Mouse (Mus musculus) MEL (cell line): ENCODE measurements around the gene Rai2. TPM values are rescaled to one million over a fixed set of nuclear protein-coding genes. Genes with fewer than 3 reads are reported as not detected.

Experiments used
- DNase-seq: peaks from one replicate; pipeline ENCODE4 v3.0.0; 2011; ENCODE audit warnings: low read depth, low spot score
- H3K27ac ChIP-seq: 2 replicates; pipeline ENCODE4 v1.5.1; 2012; ENCODE audit warnings: low read depth, mild to moderate bottlenecking, control low read depth, low read length, moderate library complexity; ENCODE audit not compliant: control insufficient read depth
- H3K27me3 ChIP-seq, 2 experiments: fragments of 150-350 bp in 1 of 2; sonication (generic) in 1 of 2; 2 replicates each; pipeline ENCODE4 v1.6.1; 2012; ENCODE audit warnings: low read length in 2 of 2, mild to moderate bottlenecking in 2 of 2, improper control_type of control experiment in 1 of 2, moderate library complexity in 1 of 2; ENCODE audit not compliant: insufficient read depth in 2 of 2, control insufficient read depth in 1 of 2
- H3K36me3 ChIP-seq, 2 experiments: 2 replicates each; pipeline ENCODE4 v1.6.1; 2012 to 2014; ENCODE audit warnings: low read length in 2 of 2, improper control_type of control experiment in 1 of 2, inconsistent platforms in 1 of 2, mild to moderate bottlenecking in 1 of 2; ENCODE audit not compliant: insufficient read depth in 2 of 2, control insufficient read depth in 1 of 2
- H3K4me1 ChIP-seq, 2 experiments: fragments of 150-350 bp in 1 of 2; sonication (generic) in 1 of 2; 2 replicates each; pipeline ENCODE4 v1.6.1; 2012; ENCODE audit warnings: low read length in 2 of 2, improper control_type of control experiment in 1 of 2, mild to moderate bottlenecking in 1 of 2; ENCODE audit not compliant: insufficient read depth in 2 of 2, control insufficient read depth in 1 of 2
- H3K4me3 ChIP-seq, 2 experiments: fragments of 150-350 bp in 1 of 2; sonication (generic) in 1 of 2; 2 replicates each; pipeline ENCODE4 v1.5.1; 2012; ENCODE audit warnings: low read depth in 2 of 2, low read length in 2 of 2, mild to moderate bottlenecking in 2 of 2, moderate library complexity in 2 of 2, control low read depth in 1 of 2, improper control_type of control experiment in 1 of 2; ENCODE audit not compliant: control insufficient read depth in 1 of 2, insufficient read depth in 1 of 2
- H3K79me2 ChIP-seq: 2 replicates; pipeline ENCODE4 v1.6.1; 2012; ENCODE audit warnings: mild to moderate bottlenecking, low read length, moderate library complexity; ENCODE audit not compliant: control insufficient read depth, poor library complexity, insufficient read depth
- H3K9ac ChIP-seq: 2 replicates; pipeline ENCODE4 v1.6.1; 2012; ENCODE audit warnings: low read depth, mild to moderate bottlenecking, control low read depth, low read length, moderate library complexity; ENCODE audit not compliant: control insufficient read depth, poor library complexity, severe bottlenecking
- H3K9me3 ChIP-seq: fragments of 150-350 bp; sonication (generic); replicated peaks from 2 replicates; pipeline ENCODE4 v1.6.1; 2012; ENCODE audit warnings: mild to moderate bottlenecking, low read length, improper control_type of control experiment, moderate library complexity; ENCODE audit not compliant: insufficient read depth
- E2F4 ChIP-seq: IDR thresholded peaks from 2 replicates; pipeline ENCODE4 v1.6.1; 2011; ENCODE audit warnings: low read depth, low read length, improper control_type of control experiment, borderline replicate concordance
- GATA1 ChIP-seq: IDR thresholded peaks from 2 replicates; pipeline ENCODE4 v1.6.1; 2011; ENCODE audit warnings: low read depth, low read length, improper control_type of control experiment
- JUND ChIP-seq: IDR thresholded peaks from 2 replicates; pipeline ENCODE4 v1.6.1; 2011; ENCODE audit warnings: low read depth, mild to moderate bottlenecking, improper control_type of control experiment, low read length
- MAZ ChIP-seq: IDR thresholded peaks from 2 replicates; pipeline ENCODE4 v1.6.1; 2012; ENCODE audit warnings: low read depth, mild to moderate bottlenecking, inconsistent platforms, low read length, improper control_type of control experiment
- MEF2A ChIP-seq: IDR thresholded peaks from 2 replicates; pipeline ENCODE4 v1.6.1; 2014; ENCODE audit warnings: low read depth, mild to moderate bottlenecking, inconsistent platforms, low read length, improper control_type of control experiment; ENCODE audit not compliant: poor library complexity, insufficient replicate concordance, severe bottlenecking; ENCODE audit errors: extremely low read depth
- MXI1 ChIP-seq: IDR thresholded peaks from 2 replicates; pipeline ENCODE4 v1.6.1; 2011; ENCODE audit warnings: mild to moderate bottlenecking, low read depth, low read length, improper control_type of control experiment
- MYB ChIP-seq: IDR thresholded peaks from 2 replicates; pipeline ENCODE4 v1.6.1; 2011; ENCODE audit warnings: mild to moderate bottlenecking, low read depth, low read length, improper control_type of control experiment
- NELFE ChIP-seq: IDR thresholded peaks from 2 replicates; pipeline ENCODE4 v1.6.1; 2011; ENCODE audit warnings: low read depth, low read length, improper control_type of control experiment
- NRF1 ChIP-seq: IDR thresholded peaks from 2 replicates; pipeline ENCODE4 v1.6.1; 2014; ENCODE audit warnings: low read depth, mild to moderate bottlenecking, inconsistent platforms, low read length, improper control_type of control experiment, moderate library complexity; ENCODE audit not compliant: poor library complexity, insufficient read depth, severe bottlenecking
- POLR2A ChIP-seq, 2 experiments: IDR thresholded peaks; 2 replicates each; pipeline ENCODE4 v1.6.1; 2011 to 2012; ENCODE audit warnings: low read length in 2 of 2, mild to moderate bottlenecking in 2 of 2, control low read depth in 1 of 2, improper control_type of control experiment in 1 of 2, low read depth in 1 of 2, moderate library complexity in 1 of 2; ENCODE audit not compliant: control insufficient read depth in 1 of 2, insufficient read depth in 1 of 2, poor library complexity in 1 of 2
- POLR2AphosphoS2 ChIP-seq: IDR thresholded peaks from 2 replicates; pipeline ENCODE4 v1.6.1; 2011; ENCODE audit warnings: low read length, improper control_type of control experiment
- RCOR1 ChIP-seq: IDR thresholded peaks from 2 replicates; pipeline ENCODE4 v1.6.1; 2012; ENCODE audit warnings: low read depth, mild to moderate bottlenecking, inconsistent platforms, low read length, improper control_type of control experiment
- SIN3A ChIP-seq: IDR thresholded peaks from 2 replicates; pipeline ENCODE4 v1.6.1; 2012; ENCODE audit warnings: low read length, improper control_type of control experiment, inconsistent platforms
- SMC3 ChIP-seq: IDR thresholded peaks from 2 replicates; pipeline ENCODE4 v1.6.1; 2011; ENCODE audit warnings: low read depth, low read length, improper control_type of control experiment
- TBP ChIP-seq: IDR thresholded peaks from 2 replicates; pipeline ENCODE4 v1.8.0; 2011; ENCODE audit warnings: low read depth, low read length, improper control_type of control experiment
- UBTF ChIP-seq: IDR thresholded peaks from 2 replicates; pipeline ENCODE4 v1.6.1; 2012; ENCODE audit warnings: low read depth, mild to moderate bottlenecking, inconsistent platforms, low read length, improper control_type of control experiment, moderate library complexity, borderline replicate concordance; ENCODE audit not compliant: insufficient read depth
- USF1 ChIP-seq: IDR thresholded peaks from 2 replicates; pipeline ENCODE4 v1.6.1; 2014; ENCODE audit warnings: low read depth, mild to moderate bottlenecking, inconsistent platforms, low read length, improper control_type of control experiment, moderate library complexity
- ZC3H11A ChIP-seq: IDR thresholded peaks from 2 replicates; pipeline ENCODE4 v1.6.1; 2012; ENCODE audit warnings: low read depth, mild to moderate bottlenecking, inconsistent platforms, low read length, improper control_type of control experiment
- ZMIZ1 ChIP-seq: IDR thresholded peaks from 2 replicates; pipeline ENCODE4 v1.6.1; 2012; ENCODE audit warnings: low read depth, mild to moderate bottlenecking, inconsistent platforms, low read length, improper control_type of control experiment, moderate library complexity
- ZNF384 ChIP-seq: IDR thresholded peaks from 2 replicates; pipeline ENCODE4 v1.6.1; 2012; ENCODE audit warnings: low read depth, mild to moderate bottlenecking, inconsistent platforms, low read length, improper control_type of control experiment
- polyA plus RNA-seq, 2 experiments: library from polyadenylated mRNA; stranded (reverse) in 1 of 2; unstranded in 1 of 2; fragments of >175 nt in 1 of 2; fragments of >200 nt in 1 of 2; gene quantifications; 2 replicates each; pipeline versions ENCODE4 v1.2.1 to v1.2.4; 2012; ENCODE audit warnings: low replicate concordance in 2 of 2, low read depth in 1 of 2; ENCODE audit not compliant: insufficient read length in 2 of 2, insufficient read depth in 1 of 2, missing spikeins in 1 of 2
- total RNA-seq: library from RNA; depleted of rRNA; stranded (reverse); fragments of 300-350 nt; gene quantifications from 2 replicates; pipeline ENCODE4 v1.2.3, GENCODE M21; 2012

Gene Rai2
- total and polyA plus RNA-seq, 3 experiments: not detected

GRCm38 (mm10) chrX:161717764-161718382 is 1.0 kb downstream of the Rai2 start:
- no peak for DNase-seq
- Histone ChIP-seq H3K36me3 (no peaks in the 10 kb centered on the region), H3K9ac (no peak overlapping the region), H3K9me3 (no peaks in the 10 kb centered on the region), H3K4me3 (no peak overlapping the region), H3K27me3 (no peaks in the 10 kb centered on the region), H3K27ac (no peak overlapping the region), H3K4me1 (no peaks in the 10 kb centered on the region), H3K79me2 (no peaks in the 10 kb centered on the region)
- TF ChIP-seq JUND (no peak), POLR2A (IDR thresholded peaks at IDR 0.05; ENCODE audit: control insufficient read depth in 1 of 2, insufficient read depth in 1 of 2, low read depth in 1 of 2, low read length in 2 of 2, poor library complexity in 1 of 2) (no peak), NELFE (no peak), RCOR1 (no peak), E2F4 (no peak)

GRCm38 (mm10) chrX:161718548-161718947 is 1.7 kb downstream of the Rai2 start:
- no peaks in the 10 kb centered on the region for H3K36me3 ChIP-seq
- H3K9ac ChIP-seq: no peak overlapping the region
- H3K4me3 ChIP-seq: no peak overlapping the region
- TF ChIP-seq MEF2A (no peak), MYB (no peak), TBP (no peak), USF1 (no peak), ZMIZ1 (no peak), POLR2AphosphoS2 (no peak), MXI1 (no peak), NRF1 (no peak)
- no peaks in the 10 kb centered on the region for H3K9me3 ChIP-seq
- no peak overlapping the region for H3K27ac ChIP-seq
- H3K27me3 ChIP-seq: no peaks in the 10 kb centered on the region
- no peaks in the 10 kb centered on the region for H3K4me1 ChIP-seq
- DNase-seq: no peak
- H3K79me2 ChIP-seq: no peaks in the 10 kb centered on the region

GRCm38 (mm10) chrX:161721082-161721481 is 4.2 kb downstream of the Rai2 start:
- H3K27me3 ChIP-seq: no peaks in the 10 kb centered on the region

More at GRCm38 (mm10) chrX:161721082-161721481, 4.2 kb downstream of the Rai2 start:
- no peak overlapping the region for H3K27ac ChIP-seq
- no peaks in the 10 kb centered on the region for H3K4me1 ChIP-seq
- no peaks in the 10 kb centered on the region for H3K9me3 ChIP-seq
- no peak for TF ChIP-seq ZNF384
- no peak for TF ChIP-seq ZC3H11A
- TF ChIP-seq MEF2A: no peak
- TF ChIP-seq GATA1: no peak
- TF ChIP-seq SMC3: no peak
- no peak for TF ChIP-seq UBTF
- no peak for TF ChIP-seq MAZ
- no peak for TF ChIP-seq SIN3A
- TF ChIP-seq, all 39 proteins: peak for 0
- Histone ChIP-seq H3K36me3 (no peaks in the 10 kb centered on the region), H3K9ac (no peak overlapping the region), H3K79me2 (no peaks in the 10 kb centered on the region), H3K4me3 (no peak overlapping the region)
- no peak for DNase-seq
